Mouse (Mus musculus): ENCODE data around the gene Stim2. TPM values are rescaled to one million over a fixed set of nuclear protein-coding genes. Genes with fewer than 3 reads are reported as not detected.

The Stim2 gene
- polyA plus RNA-seq, 1 experiment from 2014 or later: 27.2 TPM

DNA sequence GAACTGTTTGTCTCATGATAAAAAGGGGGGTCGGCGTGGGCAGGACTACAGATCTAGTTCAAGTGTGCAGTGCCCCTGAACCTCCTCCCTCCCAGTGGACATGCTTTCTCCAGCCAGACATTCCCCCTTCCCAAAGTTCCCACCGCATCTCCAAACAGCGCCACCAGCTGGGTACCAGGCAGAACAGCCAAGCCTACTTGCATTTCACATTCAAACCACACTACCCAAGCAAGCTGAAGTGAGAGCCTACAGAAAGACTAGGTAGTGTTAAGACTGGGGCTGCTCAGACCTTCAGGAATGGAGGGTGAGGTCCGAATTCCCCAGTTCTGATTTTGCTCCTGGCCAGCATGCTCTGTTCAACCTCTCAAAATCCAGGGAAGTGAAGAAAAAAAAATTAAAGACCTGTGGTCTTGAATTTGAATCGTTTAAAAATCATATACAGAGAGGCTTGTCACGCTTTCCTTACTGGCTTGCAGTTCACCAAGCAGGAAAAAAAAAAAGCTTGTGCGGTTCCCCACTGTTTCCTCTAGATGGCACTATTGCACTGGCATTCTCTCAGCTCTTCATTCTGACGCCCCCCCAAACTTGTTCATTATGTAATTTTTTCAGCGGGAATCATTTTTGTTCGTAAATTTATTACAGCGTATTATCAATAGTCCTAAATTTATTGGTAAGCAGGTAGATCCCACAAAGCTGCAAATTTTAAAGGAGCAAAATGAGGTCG is 156.4 kb downstream of the Stim2 start:
- Histone ChIP-seq H3K4me1 (peaks cover 28% of the 10 kb centered on the region), H3K27ac (replicated peaks) (no peak overlapping the region), H3K9me3 (no peaks in the 10 kb centered on the region), H3K36me3 (no peaks in the 10 kb centered on the region), H3K9ac (replicated peaks) (peak overlapping the region; percentile 22; the same call in 1 of the 2 replicates), H3K4me3 (peak overlapping the region; percentile 32), H3K27me3 (no peaks in the 10 kb centered on the region), H3K4me2 (replicated peaks) (peak overlapping the region; percentile 45)
- 20% methylated on average over 13 of the region's 13 CpGs for WGBS
- ATAC-seq (replicated peaks): peak; percentile 51

DNA sequence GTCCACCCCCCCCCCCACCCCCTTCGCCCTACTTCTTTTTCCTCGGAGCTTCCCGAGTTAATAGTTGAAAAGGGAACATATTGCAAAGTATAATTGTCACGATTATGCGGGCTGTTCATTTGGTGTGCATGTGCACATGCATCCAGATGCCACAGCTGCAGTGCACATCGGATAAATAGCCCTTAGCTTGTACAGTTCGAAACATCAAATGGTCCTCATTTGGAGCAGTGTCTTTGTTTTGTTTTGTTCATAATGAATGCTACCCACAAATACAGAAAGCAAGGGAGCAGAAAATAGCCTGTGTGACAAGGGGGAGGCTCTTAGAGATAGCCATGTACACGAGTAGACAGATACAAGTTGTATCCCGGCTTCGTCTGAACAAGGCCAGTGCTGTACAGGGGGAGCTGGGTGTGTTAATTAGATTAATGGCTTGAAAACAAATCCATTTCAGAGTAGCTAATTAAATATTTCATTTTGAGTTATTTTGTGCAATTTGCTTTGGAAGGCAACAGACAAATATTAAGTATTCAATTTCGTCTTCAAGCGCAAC is 157.0 kb downstream of the Stim2 start:
- Histone ChIP-seq H3K36me3 (no peaks in the 10 kb centered on the region), H3K27me3 (no peaks in the 10 kb centered on the region), H3K9me3 (no peaks in the 10 kb centered on the region), H3K4me2 (replicated peaks) (peak overlapping the region; percentile 45), H3K27ac (replicated peaks) (peak overlapping the region; percentile 49), H3K9ac (replicated peaks) (peak overlapping the region; percentile 22; the same call in 1 of the 2 replicates), H3K4me1 (peaks cover 29% of the 10 kb centered on the region), H3K4me3 (peak overlapping the region; percentile 32)
- 18% methylated on average over 12 of the region's 12 CpGs for WGBS
- peak; percentile 71 for ATAC-seq (replicated peaks)

DNA sequence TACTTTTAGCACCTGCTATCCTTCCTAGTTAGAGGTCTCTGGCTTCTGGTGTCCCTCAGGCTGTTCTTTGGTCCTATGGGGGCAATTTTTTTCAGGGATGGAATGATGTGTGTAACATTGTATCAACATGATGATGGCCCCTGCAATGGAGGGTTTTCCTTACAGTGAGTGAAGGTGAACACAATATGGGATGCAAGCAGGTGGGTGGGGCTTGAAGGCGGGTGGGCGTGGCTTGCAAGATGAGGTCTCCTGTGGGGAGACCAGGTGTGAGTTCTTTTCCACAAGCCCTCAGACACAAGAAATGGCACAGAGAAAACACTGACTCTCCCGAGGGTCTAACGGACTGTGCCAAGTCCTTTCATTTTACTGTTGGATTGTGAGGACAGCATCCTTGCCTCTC is 157.6 kb downstream of the Stim2 start:
- WGBS: 75% methylated on average over 4 of the region's 4 CpGs

DNA sequence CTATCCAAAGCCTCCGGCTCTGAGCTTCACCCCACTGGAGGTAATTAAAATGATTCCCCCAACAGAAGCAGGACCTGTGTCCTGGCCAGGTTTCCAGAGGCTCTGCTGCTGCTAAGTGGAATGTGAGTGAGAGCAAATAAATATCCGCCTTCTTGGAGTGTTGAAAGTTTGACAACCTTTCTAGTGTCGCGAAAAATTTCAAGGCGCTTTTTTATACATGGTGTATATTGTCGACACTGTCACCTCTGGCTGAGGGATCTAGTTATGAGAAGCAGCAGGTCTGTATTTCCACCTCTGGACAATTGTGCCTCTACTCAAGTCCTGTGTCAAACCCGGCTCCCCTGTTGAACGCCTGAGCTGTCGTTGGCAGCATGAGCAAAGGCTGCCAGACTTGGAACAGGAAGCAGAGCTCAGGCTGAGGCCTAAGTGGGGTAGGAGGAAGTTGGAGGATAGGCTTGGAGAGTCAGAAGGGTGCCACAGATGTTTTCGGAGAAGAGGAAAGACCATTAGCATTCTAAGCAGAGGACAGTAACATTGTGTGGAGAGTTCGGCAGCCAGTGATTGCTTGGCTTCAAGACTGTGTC is 158.7 kb downstream of the Stim2 start:
- no peak for ATAC-seq (replicated peaks)
- Histone ChIP-seq H3K9ac (replicated peaks) (no peak overlapping the region), H3K4me2 (replicated peaks) (no peak overlapping the region), H3K9me3 (no peaks in the 10 kb centered on the region), H3K4me3 (no peak overlapping the region), H3K4me1 (peaks cover 29% of the 10 kb centered on the region), H3K36me3 (no peaks in the 10 kb centered on the region), H3K27me3 (no peaks in the 10 kb centered on the region), H3K27ac (replicated peaks) (no peak overlapping the region)
- WGBS: 80% methylated on average over 11 of the region's 11 CpGs

More for the DNA sequence above, 157.6 kb downstream of the Stim2 start:
- peaks cover 29% of the 10 kb centered on the region for H3K4me1 ChIP-seq
- H3K27me3 ChIP-seq: no peaks in the 10 kb centered on the region
- ATAC-seq (replicated peaks): no peak; the same call in 1 of the 2 replicates
- no peak overlapping the region for H3K27ac ChIP-seq (replicated peaks)
- H3K36me3 ChIP-seq: no peaks in the 10 kb centered on the region
- H3K4me3 ChIP-seq: no peak overlapping the region
- H3K9ac ChIP-seq (replicated peaks): no peak overlapping the region
- H3K4me2 ChIP-seq (replicated peaks): no peak overlapping the region
- H3K9me3 ChIP-seq: no peaks in the 10 kb centered on the region

DNA sequence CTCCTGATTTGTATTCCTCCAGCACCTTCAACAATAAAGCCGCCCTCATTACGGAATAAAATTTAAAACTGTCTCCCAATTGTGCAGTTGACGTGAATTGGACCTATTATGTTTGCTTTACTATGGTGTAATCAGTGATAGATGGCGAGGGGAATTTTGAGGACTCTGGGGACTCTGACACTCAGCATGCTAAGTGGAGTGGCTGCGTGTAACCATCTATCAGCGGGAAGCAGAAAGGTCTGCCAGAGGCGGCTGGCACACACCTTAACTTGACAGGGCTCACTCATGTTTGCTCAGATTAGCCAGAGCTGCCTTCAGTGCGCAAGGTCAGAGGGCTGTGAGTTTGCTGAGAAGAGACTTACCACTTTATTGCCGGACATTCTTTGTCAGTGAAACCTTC is 159.9 kb downstream of the Stim2 start:
- ATAC-seq (replicated peaks): no peak
- H3K27ac ChIP-seq (replicated peaks): no peak overlapping the region
- peaks cover 29% of the 10 kb centered on the region for H3K4me1 ChIP-seq
- WGBS: 30% methylated on average over 9 of the region's 9 CpGs
- no peaks in the 10 kb centered on the region for H3K27me3 ChIP-seq
- no peaks in the 10 kb centered on the region for H3K36me3 ChIP-seq
- no peak overlapping the region for H3K9ac ChIP-seq (replicated peaks)
- no peak overlapping the region for H3K4me3 ChIP-seq
- H3K4me2 ChIP-seq (replicated peaks): no peak overlapping the region
- H3K9me3 ChIP-seq: no peaks in the 10 kb centered on the region

DNA sequence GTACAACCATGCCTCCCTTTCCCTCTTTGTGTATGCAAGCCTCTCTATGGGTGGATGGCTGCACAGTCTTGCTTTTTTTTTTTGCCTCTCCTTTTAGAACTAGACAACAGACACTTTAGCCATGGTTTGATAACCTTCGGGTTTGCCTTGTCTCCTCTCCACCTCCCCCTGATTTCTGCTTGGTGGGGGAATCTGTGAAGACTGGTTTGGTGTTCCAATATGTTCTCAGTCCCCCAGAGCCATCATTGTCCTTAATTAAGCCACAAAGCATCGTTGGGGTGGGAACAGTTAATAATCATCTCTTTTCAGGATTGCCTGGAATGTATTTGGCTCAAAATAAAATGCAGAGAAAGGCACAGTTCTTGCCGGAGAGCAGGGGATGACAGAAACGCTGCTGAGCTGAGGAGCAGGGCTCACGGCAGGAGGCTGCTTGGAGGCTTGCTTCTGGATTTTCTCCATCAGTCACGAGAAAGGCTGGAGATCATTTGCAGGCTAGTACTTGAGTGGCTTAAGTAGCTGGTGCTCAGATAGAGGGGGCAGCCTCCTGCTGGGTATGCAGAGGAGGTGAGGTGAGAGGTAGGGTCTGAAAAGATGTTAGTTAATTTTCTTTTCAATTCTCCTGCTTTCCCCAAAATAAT is 161.0 kb downstream of the Stim2 start:
- ATAC-seq (replicated peaks): no peak
- peaks cover 35% of the 10 kb centered on the region for H3K4me1 ChIP-seq
- under 1% methylated on average over 6 of the region's 6 CpGs for WGBS
- no peaks in the 10 kb centered on the region for H3K27me3 ChIP-seq
- no peak overlapping the region for H3K4me3 ChIP-seq
- H3K36me3 ChIP-seq: no peaks in the 10 kb centered on the region
- H3K27ac ChIP-seq (replicated peaks): no peak overlapping the region
- H3K9me3 ChIP-seq: no peaks in the 10 kb centered on the region
- no peak overlapping the region; the same call in 1 of the 2 replicates for H3K4me2 ChIP-seq (replicated peaks)
- H3K9ac ChIP-seq (replicated peaks): no peak overlapping the region

DNA sequence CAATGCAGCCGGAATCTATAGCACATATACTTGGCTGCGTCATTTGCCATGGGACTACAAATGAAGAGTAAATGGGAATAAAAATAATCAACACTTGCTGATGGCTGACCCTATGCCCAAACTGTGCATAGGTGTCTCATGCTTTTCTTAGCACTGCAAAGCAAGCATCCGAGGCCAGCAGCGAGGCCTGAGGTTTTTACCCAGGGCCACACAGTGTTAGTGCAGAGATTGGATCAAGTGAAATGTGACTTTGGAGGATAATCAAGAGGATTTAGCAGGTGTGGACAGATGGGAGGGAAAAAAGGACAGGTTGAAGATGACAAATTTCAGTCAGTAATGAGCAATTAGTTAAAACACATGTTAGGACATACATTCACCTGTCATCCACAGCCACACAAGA is 162.3 kb downstream of the Stim2 start:
- H3K27ac ChIP-seq (replicated peaks): no peak overlapping the region
- H3K4me3 ChIP-seq: no peak overlapping the region
- H3K27me3 ChIP-seq: no peaks in the 10 kb centered on the region
- peaks cover 27% of the 10 kb centered on the region for H3K4me1 ChIP-seq
- H3K9ac ChIP-seq (replicated peaks): no peak overlapping the region
- 79% methylated on average over 4 of the region's 4 CpGs for WGBS
- no peak for ATAC-seq (replicated peaks)
- no peaks in the 10 kb centered on the region for H3K36me3 ChIP-seq
- no peak overlapping the region for H3K4me2 ChIP-seq (replicated peaks)
- H3K9me3 ChIP-seq: no peaks in the 10 kb centered on the region

DNA sequence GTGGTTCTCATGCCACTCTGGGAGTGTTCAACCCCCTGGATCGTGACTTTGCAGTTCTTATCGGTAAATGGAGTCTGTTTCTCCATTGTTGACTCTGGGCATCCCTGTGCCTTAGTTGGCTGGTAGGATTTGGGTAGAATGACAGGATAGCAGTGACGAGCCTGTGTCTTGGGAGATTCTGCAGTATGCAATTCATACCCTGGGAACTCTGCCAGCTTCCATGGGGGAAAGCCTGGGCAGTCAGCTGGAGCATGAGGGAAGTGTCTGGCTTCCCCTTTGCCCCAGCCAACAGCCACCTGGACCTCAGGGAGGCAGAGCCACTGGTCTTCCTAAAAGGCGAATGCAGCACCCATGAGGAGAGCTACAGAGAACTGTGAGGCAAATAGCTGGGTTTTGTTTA is 165.6 kb downstream of the Stim2 start:
- Histone ChIP-seq H3K9ac (replicated peaks) (no peak overlapping the region), H3K4me3 (no peak overlapping the region), H3K27ac (replicated peaks) (no peak overlapping the region), H3K4me1 (peaks cover 14% of the 10 kb centered on the region), H3K36me3 (no peaks in the 10 kb centered on the region), H3K9me3 (no peaks in the 10 kb centered on the region), H3K4me2 (replicated peaks) (no peak overlapping the region), H3K27me3 (no peaks in the 10 kb centered on the region)
- ATAC-seq (replicated peaks): no peak
- 70% methylated on average over 4 of the region's 4 CpGs for WGBS

Other genes with a start within 250 kb of the Stim2 start
- gene Tbc1d19, start 188.9 kb upstream of the Stim2 start, polyA plus RNA-seq (2015; fragmentation: Nextera tagmentation; extraction: Ambion mirVana): 61.8 and 64.1 TPM in 2 replicates

Measured in forebrain, embryonic 15.5 days (tissue).